Mouse (Mus musculus) heart, embryonic 16.5 days (tissue): ENCODE measurements around the gene Commd7. TPM values are rescaled to one million over a fixed set of nuclear protein-coding genes. Genes with fewer than 3 reads are reported as not detected.

Experiments
- ATAC-seq: fragments of 200-750 bp; cut with Nextera tagmentation; replicated peaks from 2 replicates; pipeline ENCODE4 v1.8.0; 2017; ENCODE audit warnings: moderate number of reproducible peaks; ENCODE audit not compliant: insufficient read depth, low FRiP score; ENCODE audit errors: extremely low read depth
- H3K27ac ChIP-seq: fragments of 300-500 bp; sonication (generic); 2 replicates; pipeline ENCODE4 v1.5.1; 2014; ENCODE audit warnings: mild to moderate bottlenecking, low read length, control low read depth, moderate library complexity
- H3K27me3 ChIP-seq: fragments of 300-500 bp; sonication (generic); 2 replicates; pipeline ENCODE4 v1.6.1; 2014; ENCODE audit warnings: low read length, mixed read lengths; ENCODE audit not compliant: control insufficient read depth, insufficient read depth
- H3K36me3 ChIP-seq: fragments of 300-500 bp; sonication (generic); 2 replicates; pipeline ENCODE4 v1.6.1; 2014; ENCODE audit not compliant: control insufficient read depth, insufficient read depth
- H3K4me1 ChIP-seq: fragments of 300-500 bp; sonication (generic); 2 replicates; pipeline ENCODE4 v1.6.1; 2014; ENCODE audit warnings: low read length, mixed read lengths; ENCODE audit not compliant: control insufficient read depth, insufficient read depth
- H3K4me2 ChIP-seq: fragments of 300-500 bp; sonication (generic); 2 replicates; pipeline ENCODE4 v1.6.1; 2014; ENCODE audit warnings: low read depth, mild to moderate bottlenecking, control low read depth, low read length
- H3K4me3 ChIP-seq: fragments of 300-500 bp; sonication (generic); 2 replicates; pipeline ENCODE4 v1.5.1; 2014; ENCODE audit warnings: mild to moderate bottlenecking, control low read depth, low read length
- H3K9ac ChIP-seq: fragments of 300-500 bp; sonication (generic); 2 replicates; pipeline ENCODE4 v1.6.1; 2014; ENCODE audit warnings: low read length, control low read depth
- H3K9me3 ChIP-seq: fragments of 300-500 bp; sonication (generic); replicated peaks from 2 replicates; pipeline ENCODE4 v1.6.1; 2016; ENCODE audit warnings: low read length; ENCODE audit not compliant: control insufficient read depth
- WGBS: fragments of 180-500 bp; shearing (Covaris S2); extraction: QIAGEN DNeasy Blood & Tissue Kit; methylation state at CpG from one replicate; pipeline ENCODE4 v1.1.7; 2014; 5-methylcytosine and 5-hydroxymethylcytosine counted together
- polyA plus RNA-seq: library from polyadenylated mRNA; unstranded; fragments of >200 nt; fragmentation: Nextera tagmentation; extraction: Ambion mirVana; gene quantifications from 2 replicates; pipeline ENCODE4 v1.2.1, GENCODE M21; 2015

Gene Commd7
- polyA plus RNA-seq, 1 experiment from 2014 or later, result 57.3 TPM

DNA sequence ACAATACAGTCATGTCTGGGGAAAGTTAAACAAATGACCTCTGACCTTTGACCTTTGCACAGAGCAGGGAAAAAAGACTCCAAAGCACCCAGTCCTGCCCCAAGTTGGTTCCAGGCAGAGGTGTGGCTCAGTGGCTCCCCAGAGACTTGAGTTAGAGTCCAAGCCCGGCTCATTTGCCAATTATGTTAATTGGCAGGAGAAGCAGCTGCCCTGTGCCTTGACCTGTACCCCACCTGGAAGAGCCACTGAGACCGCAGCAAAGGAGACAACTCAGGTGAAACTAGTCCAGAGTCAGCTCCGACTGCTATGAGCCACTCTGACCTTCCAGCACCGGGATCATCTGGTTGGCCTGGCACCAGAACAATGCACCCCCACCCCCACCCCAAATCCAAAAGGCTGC, 48.2 kb downstream of the Commd7 start:
- ATAC-seq, result no peak
- peaks cover 3% of the 10 kb centered on the region; the same call in 1 of the 2 replicates for H3K4me1 ChIP-seq
- no peak overlapping the region for H3K27ac ChIP-seq
- no peaks in the 10 kb centered on the region for H3K36me3 ChIP-seq
- no peaks in the 10 kb centered on the region for H3K9me3 ChIP-seq
- no peak overlapping the region for H3K4me3 ChIP-seq
- no peak overlapping the region for H3K4me2 ChIP-seq
- 90% methylated on average over 4 of the region's 4 CpGs for WGBS
- H3K9ac ChIP-seq, result no peak overlapping the region
- H3K27me3 ChIP-seq, result no peaks in the 10 kb centered on the region

DNA sequence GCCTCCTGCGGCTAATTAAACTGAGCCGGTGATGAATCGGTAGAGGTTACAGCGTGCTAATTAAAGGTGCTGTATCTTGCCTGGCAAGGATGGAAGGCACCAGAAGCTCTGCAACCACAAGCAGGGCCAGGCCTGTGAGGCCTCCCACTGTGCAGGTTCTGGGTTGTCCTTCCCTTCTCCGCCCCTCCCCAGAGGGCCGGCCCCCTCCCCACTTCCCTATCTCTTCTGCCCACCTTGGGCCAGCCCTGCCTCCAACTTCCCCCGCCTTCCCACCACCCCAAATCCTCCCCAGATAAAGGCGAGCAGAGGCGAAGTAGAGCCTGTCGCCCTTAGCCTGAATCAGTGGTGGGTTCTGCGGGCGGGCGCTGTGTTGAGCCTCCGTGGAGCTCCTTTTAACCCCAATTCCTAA, 48.9 kb downstream of the Commd7 start:
- H3K4me1 ChIP-seq, result peaks cover 3% of the 10 kb centered on the region; the same call in 1 of the 2 replicates
- H3K27ac ChIP-seq, result no peak overlapping the region
- H3K9me3 ChIP-seq, result no peaks in the 10 kb centered on the region
- no peaks in the 10 kb centered on the region for H3K27me3 ChIP-seq
- H3K36me3 ChIP-seq, result no peaks in the 10 kb centered on the region
- H3K9ac ChIP-seq, result no peak overlapping the region
- no peak overlapping the region for H3K4me2 ChIP-seq
- WGBS, result 64% methylated on average over 14 of the region's 14 CpGs
- no peak for ATAC-seq
- no peak overlapping the region for H3K4me3 ChIP-seq

GRCm38 (mm10) chr2:153582876-153583585, 49.5 kb downstream of the Commd7 start:
- Histone ChIP-seq H3K36me3 (no peaks in the 10 kb centered on the region), H3K27ac (no peak overlapping the region), H3K4me3 (no peak overlapping the region), H3K4me2 (no peak overlapping the region), H3K4me1 (peaks cover 6% of the 10 kb centered on the region; the same call in 1 of the 2 replicates), H3K9ac (no peak overlapping the region), H3K27me3 (no peaks in the 10 kb centered on the region), H3K9me3 (no peaks in the 10 kb centered on the region)
- 63% methylated on average over 15 of the region's 15 CpGs for WGBS
- no peak for ATAC-seq

GRCm38 (mm10) chr2:153581416-153581815, 51.2 kb downstream of the Commd7 start:
- Histone ChIP-seq H3K4me3 (no peak overlapping the region), H3K9ac (no peak overlapping the region), H3K4me1 (peaks cover 5% of the 10 kb centered on the region; the same call in 1 of the 2 replicates), H3K9me3 (no peaks in the 10 kb centered on the region), H3K36me3 (no peaks in the 10 kb centered on the region), H3K27me3 (no peaks in the 10 kb centered on the region), H3K27ac (no peak overlapping the region), H3K4me2 (no peak overlapping the region)
- no peak for ATAC-seq
- WGBS, result 87% methylated on average over 7 of the region's 7 CpGs

GRCm38 (mm10) chr2:153580458-153580985, 52.1 kb downstream of the Commd7 start:
- Histone ChIP-seq H3K4me3 (no peak overlapping the region), H3K4me2 (no peak overlapping the region), H3K27me3 (no peaks in the 10 kb centered on the region), H3K9me3 (no peaks in the 10 kb centered on the region), H3K36me3 (no peaks in the 10 kb centered on the region), H3K27ac (no peak overlapping the region), H3K4me1 (0 out of 2 replicates have a peak, but pooled peaks cover 2% of the 10 kb centered on the region), H3K9ac (no peak overlapping the region)
- no peak for ATAC-seq
- WGBS, result 67% methylated on average over 4 of the region's 4 CpGs

- no peak overlapping the region for H3K9ac ChIP-seq
- no peak overlapping the region for H3K4me2 ChIP-seq
- no peaks in the 10 kb centered on the region for H3K27me3 ChIP-seq
- no peak for ATAC-seq
- H3K4me1 ChIP-seq, result 0 out of 2 replicates have a peak, but pooled peaks cover 2% of the 10 kb centered on the region
- WGBS, result over 99% methylated on average over 3 of the region's 3 CpGs
- H3K4me3 ChIP-seq, result no peak overlapping the region
- H3K36me3 ChIP-seq, result no peaks in the 10 kb centered on the region
- H3K27ac ChIP-seq, result no peak overlapping the region
- no peaks in the 10 kb centered on the region for H3K9me3 ChIP-seq
Observed at GRCm38 (mm10) chr2:153580042-153580441, 52.5 kb downstream of the Commd7 start.

GRCm38 (mm10) chr2:153577122-153577521, 55.5 kb downstream of the Commd7 start:
- Histone ChIP-seq H3K9ac (no peak overlapping the region), H3K9me3 (no peaks in the 10 kb centered on the region), H3K4me3 (no peak overlapping the region), H3K4me1 (0 out of 2 replicates have a peak, but pooled peaks cover 2% of the 10 kb centered on the region), H3K27me3 (no peaks in the 10 kb centered on the region), H3K36me3 (no peaks in the 10 kb centered on the region), H3K27ac (no peak overlapping the region), H3K4me2 (no peak overlapping the region)
- ATAC-seq, result no peak
- WGBS, result 56% methylated on average over 4 of the region's 4 CpGs

DNA sequence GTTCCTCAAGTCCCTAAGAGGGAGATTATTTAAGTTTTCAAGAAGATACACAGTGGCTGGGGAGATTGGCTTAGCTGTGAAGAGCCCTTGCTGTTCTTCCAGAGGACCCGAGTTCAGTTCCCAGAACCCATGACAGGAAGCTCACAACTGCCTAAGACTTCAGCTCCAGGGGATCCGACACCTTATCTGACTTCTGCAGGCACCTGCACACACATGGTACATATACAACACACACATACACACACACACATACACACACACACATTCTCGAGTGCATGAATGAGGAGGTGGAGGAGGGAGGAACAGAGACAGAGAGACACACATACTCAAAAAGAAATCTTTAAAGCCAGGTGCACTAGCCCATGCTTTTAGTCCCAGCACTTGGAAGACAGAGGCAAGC, 56.4 kb downstream of the Commd7 start:
- Histone ChIP-seq H3K4me1 (0 out of 2 replicates have a peak, but pooled peaks cover 2% of the 10 kb centered on the region), H3K27me3 (no peaks in the 10 kb centered on the region), H3K4me2 (no peak overlapping the region), H3K27ac (no peak overlapping the region), H3K9ac (no peak overlapping the region), H3K36me3 (no peaks in the 10 kb centered on the region), H3K9me3 (no peaks in the 10 kb centered on the region), H3K4me3 (no peak overlapping the region)
- no peak for ATAC-seq
- 72% methylated on average over 3 of the region's 3 CpGs for WGBS

DNA sequence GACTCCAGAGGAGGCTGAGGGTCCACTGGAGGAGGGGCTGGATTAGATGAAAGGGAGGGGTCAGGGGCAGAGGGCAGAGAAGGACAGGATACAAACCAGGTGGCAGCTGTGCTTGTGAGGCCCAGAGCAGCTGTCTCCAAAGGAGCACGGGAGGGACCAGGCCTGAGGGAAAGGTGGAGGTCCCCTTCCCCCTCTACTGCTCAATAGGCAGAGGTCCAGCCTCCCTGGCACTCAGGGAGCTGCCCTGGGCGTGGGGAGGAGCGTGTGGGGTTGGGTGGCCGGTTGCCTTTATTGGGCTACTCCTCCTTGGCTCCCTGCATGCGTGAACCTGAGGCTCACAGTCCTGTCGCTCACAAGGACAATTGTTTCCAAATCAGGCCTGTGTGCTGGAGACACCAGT, 57.0 kb downstream of the Commd7 start:
- no peak overlapping the region for H3K9ac ChIP-seq
- H3K4me2 ChIP-seq, result no peak overlapping the region
- no peaks in the 10 kb centered on the region for H3K36me3 ChIP-seq
- H3K27ac ChIP-seq, result no peak overlapping the region
- no peaks in the 10 kb centered on the region for H3K9me3 ChIP-seq
- 0 out of 2 replicates have a peak, but pooled peaks cover 2% of the 10 kb centered on the region for H3K4me1 ChIP-seq
- no peak overlapping the region for H3K4me3 ChIP-seq
- WGBS, result 51% methylated on average over 6 of the region's 6 CpGs
- no peak for ATAC-seq
- H3K27me3 ChIP-seq, result no peaks in the 10 kb centered on the region
